Mouse (Mus musculus): ENCODE results near the gene Gemin4.

Gene Gemin4
- long read RNA-seq, experiment 1, transcript Gemin4-201 (2 exons, 3,540 nt): major isoform, 15 of 17 reads
- long read RNA-seq, experiment 1, partial matches to known transcripts: 0 of 17 reads
- long read RNA-seq, experiment 1, other reads (novel, unspliced or antisense): 2 of 17 reads
- long read RNA-seq, experiment 2, transcript Gemin4-201 (2 exons, 3,540 nt): major isoform, 5 of 11 reads
- long read RNA-seq, experiment 2, partial matches to known transcripts: 0 of 11 reads
- long read RNA-seq, experiment 2, other reads (novel, unspliced or antisense): 6 of 11 reads

- intact Hi-C loops (cut with DNase I): loop anchor here (5.0 kb wide), 1 partner anchor 35 kb away; no protein-coding TSS in a partner anchor
Measured at GRCm38 (mm10) chr11:76217390-76217800, at the start of gene Gemin4, which contains the start of gene Dbil5. Gene Gemin4, minus strand, starts transcription at chr11:76217664. Gene Dbil5, plus strand, starts transcription at chr11:76217608.

- intact Hi-C loops (cut with DNase I): no loop called here
Measured at GRCm38 (mm10) chr11:76262611-76263351, 45.3 kb upstream of the Gemin4 start.

- intact Hi-C loops (cut with DNase I): no loop called here
Measured at GRCm38 (mm10) chr11:76261224-76261623, 43.8 kb upstream of the Gemin4 start.

GRCm38 (mm10) chr11:76260208-76261050, 43.0 kb upstream of the Gemin4 start:
- intact Hi-C loops (cut with DNase I): no loop called here

GRCm38 (mm10) chr11:76258511-76258910, 41.0 kb upstream of the Gemin4 start:
- intact Hi-C loops (cut with DNase I): no loop called here

- intact Hi-C loops (cut with DNase I): no loop called here
Measured at GRCm38 (mm10) chr11:76257386-76257785, 39.9 kb upstream of the Gemin4 start.

- intact Hi-C loops (cut with DNase I): no loop called here
Measured at GRCm38 (mm10) chr11:76256129-76256528, 38.7 kb upstream of the Gemin4 start.

- intact Hi-C loops (cut with DNase I): no loop called here
Measured at GRCm38 (mm10) chr11:76255431-76256001, 38.1 kb upstream of the Gemin4 start.

GRCm38 (mm10) chr11:76253918-76254264, 36.4 kb upstream of the Gemin4 start:
- intact Hi-C loops (cut with DNase I): loop anchor here (2.0 kb wide), 1 partner anchor 147 kb away; no protein-coding TSS in a partner anchor

GRCm38 (mm10) chr11:76253145-76253917, 35.9 kb upstream of the Gemin4 start:
- intact Hi-C loops (cut with DNase I): loop anchor here (2.0 kb wide), 1 partner anchor 147 kb away; no protein-coding TSS in a partner anchor

GRCm38 (mm10) chr11:76252036-76252435, 34.6 kb upstream of the Gemin4 start:
- intact Hi-C loops (cut with DNase I): loop anchor here (2.0 kb wide), 1 partner anchor 149 kb away; no protein-coding TSS in a partner anchor

- intact Hi-C loops (cut with DNase I): no loop called here
Measured at GRCm38 (mm10) chr11:76247239-76247638, 29.8 kb upstream of the Gemin4 start.

- intact Hi-C loops (cut with DNase I): no loop called here
Measured at GRCm38 (mm10) chr11:76246439-76246838, 29.0 kb upstream of the Gemin4 start.

GRCm38 (mm10) chr11:76243811-76244546, 26.5 kb upstream of the Gemin4 start:
- intact Hi-C loops (cut with DNase I): no loop called here

- intact Hi-C loops (cut with DNase I): no loop called here
Measured at GRCm38 (mm10) chr11:76242901-76243810, 25.7 kb upstream of the Gemin4 start, which contains the start of the genes Mrm3 and Glod4. Gene Mrm3, plus strand, starts transcription at chr11:76243715. Gene Glod4, minus strand, starts transcription at chr11:76243725.

- intact Hi-C loops (cut with DNase I): no loop called here
Measured at GRCm38 (mm10) chr11:76239750-76240149, 22.3 kb upstream of the Gemin4 start.

GRCm38 (mm10) chr11:76236136-76236535, 18.7 kb upstream of the Gemin4 start:
- intact Hi-C loops (cut with DNase I): no loop called here

GRCm38 (mm10) chr11:76225051-76225450, 7.6 kb upstream of the Gemin4 start:
- intact Hi-C loops (cut with DNase I): no loop called here

Measured in adrenal gland (tissue).